Comparison of ENCODE assay signal across 8 mouse cellular contexts in the genomic region with DNA sequence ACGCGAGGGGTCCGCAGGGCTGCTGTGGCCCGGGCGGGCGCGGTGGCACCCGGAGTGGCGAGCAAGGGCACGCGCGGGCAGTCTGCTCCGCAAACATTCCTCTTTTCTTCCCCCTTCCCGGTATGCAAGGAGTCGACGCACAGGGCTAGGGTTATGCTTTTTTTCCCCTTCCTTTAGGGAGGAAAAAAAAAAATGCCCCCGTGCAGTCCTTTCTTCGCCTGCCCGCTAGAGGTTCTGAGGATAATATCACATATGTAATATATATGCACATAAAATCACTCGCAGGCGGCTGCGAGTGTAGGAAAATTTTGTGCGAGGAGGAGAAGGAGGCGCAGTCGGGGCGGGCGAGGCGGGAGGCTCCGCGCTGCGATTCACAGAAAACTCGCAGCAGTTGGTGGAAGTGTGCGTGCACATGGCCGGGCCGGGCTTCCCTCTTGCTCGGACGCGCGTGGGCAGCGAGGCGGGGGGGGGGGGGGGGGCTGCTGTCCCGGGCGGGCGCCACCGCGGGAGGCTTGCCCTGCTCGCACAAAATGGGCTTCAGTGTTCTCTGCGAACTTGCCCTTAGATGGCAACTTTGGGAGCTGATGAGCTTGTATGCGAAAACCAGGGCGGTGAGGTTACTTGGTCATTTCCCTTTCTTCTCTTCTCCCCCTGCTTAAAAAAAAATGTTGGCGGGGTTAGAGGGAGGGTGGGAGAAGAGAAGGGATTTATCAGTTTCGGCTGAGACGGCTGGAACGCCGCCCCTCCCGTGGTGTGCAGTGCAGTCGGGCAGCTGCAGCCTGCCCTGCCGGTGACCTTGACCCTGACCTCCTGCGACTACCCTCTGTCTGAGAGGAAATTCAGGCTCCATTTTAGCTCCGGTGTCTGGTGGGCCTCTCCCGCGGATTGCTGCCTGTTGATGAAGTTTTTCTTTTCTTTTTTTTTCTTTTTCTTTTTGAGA. TPM values are rescaled to one million over a fixed set of nuclear protein-coding genes. Genes with fewer than 3 reads are reported as not detected.
DNase-seq lines count a peak whose midpoint lies in the region; ATAC-seq lines count a peak whose summit lies in the region.

No protein-coding gene starts in this region.

- under 1% methylated on average over 54 of the region's 62 CpGs for WGBS in hindbrain, embryonic 16.5 days

- H3K27me3 ChIP-seq in hindbrain, embryonic 16.5 days (replicated peaks; ENCODE audit: control insufficient read depth, insufficient read depth, low read length), result no peaks in the 10 kb centered on the region

- peak overlapping the region; percentile 89 for H3K4me2 ChIP-seq in hindbrain, embryonic 16.5 days (ENCODE audit: low read length)

- peak; percentile 62 for DNase-seq in WW6 (ENCODE audit: low read depth, low spot score)
- peak; percentile 63 to 69 for DNase-seq in cerebellum, postnatal 10 days
- DNase-seq in frontal cortex, postnatal 36 days (ENCODE audit: low spot score in 2 of 2), result peak; percentile 60 to 61
- DNase-seq in left cerebral cortex, adult 8-10 months (ENCODE audit: low spot score in 2 of 2), result peak; percentile 45 to 50
- DNase-seq in right cerebral cortex, postnatal 14 days, result peak; percentile 63

- H3K4me1 ChIP-seq in hindbrain, embryonic 16.5 days (ENCODE audit: control insufficient read depth, insufficient read depth, low read depth, low read length), result peaks cover 14% of the 10 kb centered on the region

- peak overlapping the region; percentile 99 for H3K27ac ChIP-seq in hindbrain, embryonic 16.5 days (ENCODE audit: low read depth, low read length)

- H3K36me3 ChIP-seq in hindbrain, embryonic 16.5 days (ENCODE audit: control insufficient read depth, insufficient read depth, low read length), result no peaks in the 10 kb centered on the region

- H3K4me3 ChIP-seq in hindbrain, embryonic 16.5 days (ENCODE audit: low read length), result peak overlapping the region; percentile 83

- no peaks in the 10 kb centered on the region for H3K9me3 ChIP-seq in hindbrain, embryonic 16.5 days (ENCODE audit: control insufficient read depth, low read length)

- no peak; the same call in 1 of the 2 replicates for ATAC-seq in hindbrain, embryonic 16.5 days
- ATAC-seq in megakaryocyte, adult 5-6 weeks (ENCODE audit: poor library complexity, severe bottlenecking), result peak; percentile 27; the same call in 1 of the 2 replicates
- no peak for ATAC-seq in megakaryocyte-erythroid progenitor cell, adult 5-6 weeks (replicated peaks; ENCODE audit: low FRiP score, low TSS enrichment, poor library complexity, severe bottlenecking)

- H3K9ac ChIP-seq in hindbrain, embryonic 16.5 days (ENCODE audit: low read depth, low read length), result peak overlapping the region; percentile 99

RNA-seq across cellular contexts. Expression of gene Zfp827, which starts 2.4 kb away (rescaled TPM):
- polyA plus RNA-seq in hindbrain, embryonic 16.5 days (2015; fragmentation: Nextera tagmentation; extraction: Ambion mirVana), result 9.2 and 10.1 TPM in 2 replicates
- 10 to 100 TPM; 39.1 to 45.0 (median 44.3) TPM for total RNA-seq in left cerebral cortex, adult 8-10 months (2022)
- total RNA-seq in megakaryocyte, adult 5-6 weeks (2015), result 0.16 and 0.91 TPM in 2 replicates
- 0.16 and 0.29 TPM in 2 replicates for total RNA-seq in megakaryocyte, adult 5-6 weeks (2017)
- 0.46 and 2.3 TPM in 2 replicates for total RNA-seq in megakaryocyte-erythroid progenitor cell, adult 5-6 weeks (2014; fragmentation: Nextera tagmentation)
- total RNA-seq in megakaryocyte-erythroid progenitor cell, adult 5-6 weeks (2017), result 0.47 and 0.72 TPM in 2 replicates

Comparison
In these comparisons a context has a peak if more than half of its experiments do, and no peak if none do; other contexts are left out.
1. RNA of gene Zfp827, which starts 2.4 kb away (total RNA-seq): 39.1 to 45.0 TPM in left cerebral cortex, adult 8-10 months; 0.46 to 2.3 TPM in megakaryocyte-erythroid progenitor cell, adult 5-6 weeks and 0.16 to 0.91 TPM in megakaryocyte, adult 5-6 weeks; every median in the first group is over 10 times any median in the second.
2. Peak in every context shown above with its lines, with median percentiles within 50 percentile points of each other: DNase-seq.